Mouse (Mus musculus): ENCODE results near the gene Ism1.

Gene Ism1

DNA sequence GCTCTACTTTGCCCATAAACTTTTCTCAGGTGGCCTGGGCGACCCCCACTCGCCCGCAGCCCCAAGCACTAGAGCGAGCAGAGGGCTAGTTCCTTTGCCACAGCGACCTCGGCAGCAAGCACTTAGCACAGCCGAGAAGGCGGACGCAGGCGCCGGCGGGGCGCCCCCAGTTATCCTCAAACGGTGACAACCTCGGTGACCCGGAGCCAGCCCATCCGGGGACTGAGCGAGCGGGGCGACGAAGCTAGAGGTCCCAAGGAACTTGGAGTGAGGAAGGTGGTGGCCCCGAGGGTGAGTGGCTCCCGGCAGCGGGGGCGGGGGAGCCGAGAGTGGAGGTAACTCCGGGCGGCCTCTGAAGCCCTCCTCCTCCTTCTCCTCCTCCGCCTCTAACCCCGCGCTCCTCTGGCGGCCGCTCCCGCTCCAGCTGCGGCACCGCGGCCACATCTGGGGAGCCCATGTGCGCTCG is at the start of gene Ism1:
Gene Ism1 (plus strand): TSS at position 370 of the 466 bp plus-strand sequence.
- peak; percentile 60 to 75 for DNase-seq

DNA sequence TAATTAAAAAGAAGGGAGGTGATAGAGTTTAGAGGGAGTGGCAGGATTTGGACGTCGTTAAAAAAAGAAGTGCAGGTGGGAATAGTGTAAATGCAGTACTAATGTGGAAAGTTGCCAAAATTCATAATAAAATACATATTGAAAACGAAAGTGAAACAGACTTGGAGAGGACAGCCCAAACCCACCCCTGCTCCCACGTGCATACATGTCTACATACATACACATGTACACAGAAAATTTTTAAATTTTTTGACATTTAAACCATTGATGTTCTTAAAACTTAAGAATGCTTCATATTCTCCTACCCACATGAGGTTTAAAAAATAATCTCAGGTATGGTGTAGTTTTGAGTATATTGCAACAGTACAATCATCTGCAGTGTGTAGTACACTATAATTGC is 49.2 kb upstream of the Ism1 start:
- no peak for DNase-seq

DNA sequence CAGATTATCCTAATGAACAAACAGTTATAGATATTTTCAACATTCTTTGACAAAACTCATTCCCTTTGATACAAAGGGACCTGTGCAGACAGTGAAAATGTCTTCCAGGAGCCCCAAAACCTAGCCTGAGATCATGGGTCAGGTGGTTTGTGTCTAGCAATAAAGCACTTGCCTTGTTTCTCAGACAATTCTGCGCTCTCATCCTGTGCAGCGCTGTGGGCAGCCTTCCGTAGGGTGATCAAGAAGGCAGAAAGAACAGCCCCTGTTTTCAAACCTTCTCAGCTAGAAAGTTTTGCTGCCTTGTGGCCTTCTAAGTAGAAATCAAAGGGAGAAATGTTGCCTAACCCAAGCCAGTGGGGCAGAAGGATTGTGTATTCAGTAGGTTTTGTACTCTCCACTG is 48.3 kb upstream of the Ism1 start:
- peak; percentile 11 to 20 for DNase-seq

DNA sequence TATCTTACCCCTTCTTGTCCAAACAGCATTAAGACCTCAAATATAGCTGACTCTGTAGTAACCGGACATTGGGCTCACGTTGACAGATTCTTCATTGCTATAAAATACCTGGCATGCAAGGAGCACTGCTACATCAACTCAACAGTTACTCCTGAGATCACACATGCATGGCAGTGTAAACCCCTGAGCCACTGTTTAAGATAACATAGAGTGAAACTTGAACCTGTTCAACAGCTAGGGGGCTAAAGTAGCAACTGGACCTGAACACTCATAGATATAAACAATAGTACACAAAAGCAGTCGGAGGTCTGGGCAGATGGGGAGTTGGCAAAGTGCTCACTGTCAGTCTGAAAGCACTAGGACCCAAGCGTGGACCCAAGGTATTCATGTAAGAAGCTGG is 43.5 kb upstream of the Ism1 start:
- no peak for DNase-seq

DNA sequence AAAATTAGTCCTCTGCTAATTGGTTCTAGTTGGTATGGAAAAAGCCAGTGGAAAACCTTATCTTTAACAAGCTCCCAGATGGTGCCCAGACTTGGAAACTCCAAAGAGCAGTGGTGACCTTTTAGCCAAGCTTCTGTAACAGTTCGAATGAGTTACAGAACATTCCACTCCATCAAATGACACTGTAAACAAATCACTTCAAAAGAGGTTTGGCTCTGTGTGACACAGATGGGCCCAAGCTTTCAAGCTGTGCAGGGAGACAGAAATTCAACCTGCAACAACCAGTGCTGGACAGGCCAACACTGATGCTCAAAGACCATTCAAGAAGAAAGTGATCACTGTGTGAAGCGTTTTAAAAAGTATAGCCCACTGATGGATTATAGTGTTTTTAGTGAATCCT is 40.1 kb upstream of the Ism1 start:
- no peak for DNase-seq

DNA sequence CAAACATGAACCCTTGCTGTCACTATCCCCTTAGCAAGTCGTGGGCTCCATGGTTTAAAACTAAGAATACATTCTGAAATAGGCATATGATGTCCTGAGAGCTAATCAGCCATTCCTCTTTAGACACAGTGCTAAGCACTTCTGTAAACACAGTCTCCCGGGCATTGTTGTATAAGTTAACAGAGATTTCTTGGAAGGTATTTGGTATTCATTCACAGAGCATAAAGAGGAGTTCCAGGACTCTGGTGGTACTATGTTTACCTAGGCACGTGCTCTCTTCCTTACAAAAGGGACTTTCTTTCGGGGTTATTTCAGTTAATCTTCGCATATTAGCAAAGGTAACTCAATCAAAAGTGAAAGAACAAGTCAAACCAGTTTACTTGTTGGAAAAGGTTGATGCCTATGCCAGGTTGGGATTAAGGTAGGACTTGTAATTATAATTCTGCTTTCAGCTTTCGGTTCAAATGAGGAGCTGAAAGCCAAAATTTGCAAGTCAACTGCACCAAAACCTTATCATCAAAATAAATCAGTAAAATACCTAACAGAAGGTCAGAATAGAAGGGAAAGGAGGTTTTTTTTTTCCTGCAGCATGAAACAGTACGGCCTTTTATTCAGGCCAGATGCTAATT is 36.1 kb upstream of the Ism1 start:
- no peak for DNase-seq

DNA sequence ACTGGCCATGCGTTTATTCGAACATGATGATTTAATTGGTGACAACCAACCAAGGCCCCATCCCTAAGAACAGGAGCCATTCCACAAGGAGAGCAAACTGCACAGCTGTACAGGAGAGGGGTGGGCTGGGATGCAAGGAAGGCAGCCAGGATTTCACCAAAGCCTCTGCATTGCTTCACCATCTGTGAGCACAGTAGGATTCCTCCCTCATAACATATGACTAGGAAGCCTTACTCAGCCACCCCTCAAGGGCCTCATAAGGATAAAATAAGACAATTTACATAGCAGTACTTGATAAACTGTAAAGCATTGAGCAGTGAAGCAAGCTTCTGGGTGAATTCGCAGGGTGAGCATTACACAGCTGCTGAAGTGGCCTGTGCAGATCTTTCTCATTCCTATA is 28.5 kb upstream of the Ism1 start:
- DNase-seq = no peak

DNA sequence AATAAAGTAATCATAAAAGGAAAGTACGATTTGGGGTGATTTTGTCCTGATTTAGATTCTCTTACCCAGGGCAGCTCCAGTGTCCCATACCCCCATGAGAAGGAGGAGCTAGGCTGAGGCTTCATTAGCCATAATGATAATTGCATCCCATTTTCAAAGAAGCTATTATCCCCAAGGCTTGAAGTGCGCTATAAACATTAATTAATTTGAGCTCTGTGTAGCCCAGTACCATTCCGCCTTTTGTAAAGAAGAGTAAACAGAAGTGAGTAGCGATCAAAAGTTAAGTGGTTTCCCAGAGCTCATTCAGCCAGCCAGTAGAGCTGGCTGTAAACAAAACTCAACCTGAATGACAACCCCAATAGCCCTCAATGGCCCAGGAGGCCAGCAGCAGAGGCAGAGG is 21.2 kb upstream of the Ism1 start:
- no peak for DNase-seq

DNA sequence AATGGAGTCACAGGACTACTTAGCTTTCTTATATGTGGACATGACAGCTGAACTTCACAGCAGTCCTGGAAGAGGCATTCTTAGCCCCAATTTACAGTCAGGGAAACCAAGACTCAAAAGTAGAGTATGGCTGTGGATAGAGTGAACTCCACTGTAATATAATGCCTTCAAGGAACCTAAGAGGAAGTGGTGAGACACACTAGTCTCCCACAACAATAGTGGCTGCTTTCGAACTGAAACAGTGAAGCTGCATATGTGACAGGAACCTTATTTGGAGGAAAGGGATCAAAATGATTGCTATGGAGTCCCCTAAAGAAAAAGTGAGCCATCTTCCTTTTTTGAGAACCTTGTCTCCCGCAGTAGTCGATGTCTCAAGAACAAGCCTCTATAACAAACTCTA is 6.1 kb upstream of the Ism1 start:
- no peak for DNase-seq

DNA sequence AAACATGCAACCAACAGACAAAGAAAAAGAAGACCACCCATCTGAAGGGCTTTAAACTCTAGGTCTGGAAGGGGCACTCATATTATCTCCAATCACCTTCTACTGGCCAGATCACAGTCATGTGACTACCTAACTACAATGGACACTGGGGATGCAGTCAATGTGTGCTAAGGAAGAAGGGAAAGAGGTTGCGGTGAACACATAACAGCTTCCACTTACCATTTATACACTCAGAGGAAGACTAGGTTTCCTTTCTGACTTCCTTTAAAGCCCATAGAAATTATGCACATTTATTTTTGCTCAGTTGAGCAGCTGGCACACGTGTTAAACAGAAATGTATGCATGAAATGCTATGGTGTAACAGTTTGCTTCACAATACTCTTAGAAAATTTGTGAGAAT is 5.6 kb upstream of the Ism1 start:
- no peak for DNase-seq

DNA sequence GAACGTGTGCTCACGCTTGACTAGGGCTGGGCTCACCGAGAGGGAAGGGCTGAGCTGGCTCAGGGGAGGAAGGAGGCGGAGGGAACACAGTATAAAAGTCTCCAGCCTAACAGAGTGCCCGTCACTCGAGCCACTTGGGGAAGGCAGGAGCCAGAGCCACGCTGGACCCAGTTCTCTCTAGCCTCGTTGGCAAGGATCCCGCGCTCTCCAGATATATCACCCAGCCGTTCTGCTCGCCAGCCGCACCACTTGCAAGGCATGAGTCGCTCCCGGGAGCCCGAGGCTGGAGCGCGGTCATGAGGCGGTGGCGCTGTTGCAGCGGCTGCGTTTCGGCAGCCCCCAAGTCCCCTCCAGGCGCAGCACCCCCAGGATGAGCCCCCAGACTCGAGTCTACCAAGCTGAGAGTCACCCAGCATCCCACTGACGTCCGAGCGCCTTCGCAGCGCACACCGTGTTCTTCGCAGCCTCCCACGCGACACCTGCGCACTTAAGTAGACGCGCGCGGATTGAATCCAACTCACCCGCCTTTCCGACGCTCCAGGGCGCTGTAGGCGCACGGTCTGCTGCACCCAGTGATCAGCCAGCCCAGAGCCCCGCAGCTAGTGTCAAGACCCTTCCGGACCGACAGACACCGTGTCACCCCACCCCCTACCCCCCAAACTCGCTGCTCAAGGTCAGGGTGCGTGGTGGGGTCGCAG is 764 bp upstream of the Ism1 start:
- DNase-seq = peak; percentile 72 to 81

DNA sequence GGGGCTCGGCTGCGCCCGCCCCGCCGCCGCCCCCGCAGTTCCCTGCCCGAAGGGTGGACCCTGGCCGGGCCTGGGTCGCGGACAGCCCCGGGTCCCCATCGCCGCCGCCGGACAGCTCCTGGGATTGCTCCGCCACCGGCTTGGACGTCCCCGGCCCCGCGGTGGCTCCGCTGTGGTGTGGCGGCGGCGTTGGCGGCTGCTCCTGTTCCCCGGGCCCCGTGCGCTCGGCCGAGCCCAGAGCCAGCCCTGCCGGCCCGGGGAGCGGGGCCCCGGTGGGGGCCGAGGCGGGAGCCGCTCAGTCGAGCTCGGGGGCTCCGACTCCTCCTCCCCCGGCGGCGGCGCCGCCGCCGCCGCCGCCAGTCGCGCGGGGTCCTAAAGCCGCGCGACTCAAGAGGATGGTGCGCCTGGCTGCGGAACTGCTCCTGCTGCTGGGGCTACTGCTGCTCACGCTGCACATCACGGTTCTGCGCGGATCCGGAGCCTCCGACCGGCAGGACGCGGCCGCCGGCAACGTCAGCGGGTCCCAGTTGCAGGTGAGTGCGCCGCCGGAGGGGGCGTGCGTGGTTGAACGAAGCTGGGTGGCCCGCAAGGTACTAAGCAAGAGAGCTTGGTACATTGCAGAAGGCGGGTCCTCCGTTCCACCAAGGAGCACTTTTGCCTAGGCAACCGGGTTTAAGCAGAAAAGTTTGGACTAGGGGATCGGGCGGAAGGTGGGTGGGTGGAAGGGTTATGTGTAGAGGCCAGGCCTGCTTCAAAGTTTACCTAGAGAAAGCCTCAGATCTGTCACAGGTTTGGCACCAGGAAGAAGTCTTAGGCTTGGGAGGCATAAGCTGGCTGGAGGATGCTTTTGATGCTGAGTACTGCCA is 530 bp downstream of the Ism1 start:
- DNase-seq = peak; percentile 67 to 78

DNA sequence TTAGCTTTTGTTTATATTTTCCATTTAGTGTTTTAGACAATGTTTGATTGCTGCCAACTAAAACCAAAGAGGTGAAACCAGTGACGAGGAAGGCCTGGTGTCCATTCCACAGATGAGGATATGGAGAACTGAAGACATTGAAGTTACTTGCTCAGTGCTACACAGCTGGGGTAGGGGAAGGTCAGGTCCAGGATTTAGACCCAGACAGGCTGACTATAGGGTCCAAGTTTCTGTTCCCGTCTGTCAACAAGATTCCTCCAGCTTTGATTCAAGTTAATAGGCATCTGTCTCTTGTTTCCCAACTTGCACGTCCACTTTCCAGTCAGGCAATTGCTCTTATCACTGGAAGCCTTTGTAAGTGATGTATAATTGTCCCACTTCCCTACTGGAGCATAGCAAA is 4.6 kb downstream of the Ism1 start:
- no peak for DNase-seq

DNA sequence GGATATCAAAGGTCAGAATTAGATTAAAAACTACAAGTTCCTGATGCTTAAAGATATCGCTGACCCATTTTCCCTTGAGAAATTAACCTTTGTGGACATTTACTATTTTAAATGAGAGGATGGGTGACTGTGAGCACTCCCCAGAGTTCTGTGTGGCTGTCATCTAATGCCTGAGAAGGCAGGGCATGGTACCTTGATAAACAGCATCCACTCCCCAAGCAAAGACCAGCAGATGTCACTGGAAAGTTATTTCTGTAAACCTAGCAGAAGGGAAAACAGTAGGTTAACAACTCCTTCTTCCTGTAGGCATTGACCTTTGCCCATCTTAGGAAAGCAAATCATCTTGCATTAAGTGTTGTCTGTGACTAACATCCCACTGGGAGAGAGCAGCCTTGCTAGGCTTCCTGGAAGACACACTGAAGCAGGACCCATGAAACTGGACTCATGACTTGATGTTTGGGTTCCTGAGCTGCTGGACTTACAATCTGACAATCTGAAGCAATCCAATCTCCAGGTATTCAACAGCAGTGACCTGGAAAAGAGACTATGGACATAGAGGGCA is 11.5 kb downstream of the Ism1 start:
- DNase-seq = no peak

DNA sequence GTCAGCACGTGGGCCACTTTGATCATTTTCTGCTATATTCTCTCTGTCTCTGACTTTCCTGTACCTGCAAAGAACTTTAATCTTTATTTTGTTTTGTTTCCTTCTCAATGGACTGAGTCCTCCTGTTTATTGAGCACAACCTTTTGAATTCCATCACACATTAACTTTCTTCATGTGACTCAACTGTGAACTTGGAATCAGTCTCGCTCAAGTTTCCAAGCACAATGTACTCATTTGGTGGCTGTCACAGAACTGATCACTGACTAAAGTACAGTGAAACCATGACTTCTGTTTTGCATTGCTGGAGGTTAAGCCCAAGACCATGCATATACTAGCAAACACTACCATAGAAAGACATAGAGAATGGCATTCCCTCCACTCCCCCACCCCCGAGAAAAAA is 15.5 kb downstream of the Ism1 start:
- DNase-seq = no peak

DNA sequence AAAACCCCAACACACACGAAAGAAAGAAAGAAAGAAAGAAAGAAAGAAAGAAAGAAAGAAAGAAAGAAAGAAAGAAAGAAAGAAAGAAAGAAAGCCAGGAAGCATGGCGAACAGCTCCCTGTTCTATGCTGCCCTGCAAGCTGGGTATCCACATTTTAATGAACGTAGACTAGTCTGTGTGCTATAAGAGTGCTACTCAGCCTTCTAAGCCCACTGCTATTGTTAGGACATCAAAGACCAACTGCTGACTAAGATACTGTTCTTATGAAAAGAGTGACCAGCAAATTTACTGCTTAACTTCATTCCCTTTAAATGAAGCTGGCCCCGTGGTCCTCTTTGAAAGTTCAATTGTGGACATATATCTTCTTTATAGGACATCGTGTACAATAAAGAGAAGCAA is 16.7 kb downstream of the Ism1 start:
- DNase-seq = no peak

DNA sequence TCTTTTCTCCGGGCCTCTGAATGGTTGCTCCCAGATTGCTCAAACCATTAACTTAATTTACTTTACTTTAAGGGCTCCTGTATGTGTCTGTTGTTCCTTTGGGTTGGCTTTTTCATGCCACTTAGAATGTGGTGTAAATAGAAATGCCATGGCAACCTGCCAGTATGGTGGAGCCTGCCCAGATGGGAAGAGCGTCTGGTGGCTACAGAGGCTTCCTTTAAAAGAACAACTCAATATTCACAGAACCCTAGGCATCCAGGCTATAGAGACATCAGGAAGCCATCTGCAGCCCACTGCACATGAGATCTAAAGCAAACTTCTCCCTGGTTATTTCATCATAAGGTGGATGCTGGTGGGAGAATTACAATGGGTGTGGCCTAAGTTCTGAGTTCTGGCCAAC is 18.6 kb downstream of the Ism1 start:
- DNase-seq = no peak

DNA sequence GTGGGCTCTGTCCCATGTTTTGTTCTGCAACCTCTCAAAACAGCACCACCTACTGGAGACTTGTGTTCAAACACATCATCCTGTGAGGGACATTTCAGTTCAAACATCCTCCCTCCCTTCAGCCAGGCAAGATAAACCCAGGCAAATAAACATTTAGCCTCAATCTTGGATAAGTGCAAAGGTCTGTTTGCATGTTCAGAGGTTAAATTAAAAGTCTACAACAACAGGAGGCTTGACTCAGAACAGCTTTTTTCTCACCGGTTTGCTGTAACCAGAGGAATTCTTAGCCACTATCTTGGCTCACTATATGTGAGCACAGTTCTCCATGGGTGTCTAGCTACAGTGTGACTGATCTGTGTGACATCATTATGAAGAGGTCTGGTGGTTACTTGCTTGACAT is 22.6 kb downstream of the Ism1 start:
- no peak for DNase-seq

DNA sequence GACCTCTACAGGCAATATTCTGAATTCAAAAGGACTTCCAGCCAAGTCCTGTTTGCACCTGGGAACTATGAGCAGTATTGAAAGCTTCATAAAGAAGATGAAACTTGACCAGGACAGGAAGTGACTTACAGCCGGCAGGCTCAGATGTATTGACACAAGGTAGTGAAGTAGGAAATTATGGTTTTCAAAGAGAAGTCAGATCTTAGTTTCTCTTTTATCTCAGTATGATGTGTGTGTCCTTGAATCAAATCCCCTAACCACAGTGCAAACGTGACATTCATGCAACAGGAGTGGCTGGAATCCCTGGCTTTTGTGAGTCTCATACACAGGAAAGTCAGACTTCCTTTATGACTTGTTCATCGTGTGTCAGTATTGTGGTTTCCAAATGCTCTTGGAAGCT is 27.0 kb downstream of the Ism1 start:
- no peak for DNase-seq

DNA sequence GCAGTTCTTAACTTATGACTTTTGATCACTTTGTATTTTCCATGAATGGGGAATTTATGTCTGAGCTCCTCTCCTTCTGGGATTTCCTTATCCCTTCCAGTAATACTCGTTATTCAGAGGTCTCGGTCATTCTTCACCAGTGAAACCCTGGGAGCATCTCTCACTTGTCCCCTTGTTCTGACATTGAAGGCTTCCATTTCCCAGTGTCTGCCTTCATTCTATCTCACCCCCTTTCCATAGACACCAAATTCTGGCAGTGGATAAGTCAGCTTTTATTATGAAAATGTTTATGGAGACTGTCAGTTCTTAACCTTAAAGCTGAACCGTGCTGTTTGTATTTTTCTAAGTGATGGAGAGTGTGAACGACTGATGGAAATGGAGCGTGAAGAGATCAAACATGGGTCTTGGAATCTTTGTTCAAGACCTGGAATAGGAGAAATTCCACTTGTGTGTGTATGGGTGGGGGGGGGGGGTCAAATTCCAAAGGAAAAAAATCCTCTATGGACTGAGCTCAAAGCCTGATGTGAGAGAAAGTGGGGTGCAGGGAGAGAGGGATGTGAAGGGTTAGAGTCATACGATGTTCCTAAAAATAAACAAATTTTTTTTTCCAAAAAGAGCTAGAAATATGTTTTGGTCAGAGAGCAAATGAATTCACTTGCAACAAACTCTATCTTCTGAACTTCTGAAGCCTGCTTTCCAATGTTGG is 30.4 kb downstream of the Ism1 start:
- no peak for DNase-seq

DNA sequence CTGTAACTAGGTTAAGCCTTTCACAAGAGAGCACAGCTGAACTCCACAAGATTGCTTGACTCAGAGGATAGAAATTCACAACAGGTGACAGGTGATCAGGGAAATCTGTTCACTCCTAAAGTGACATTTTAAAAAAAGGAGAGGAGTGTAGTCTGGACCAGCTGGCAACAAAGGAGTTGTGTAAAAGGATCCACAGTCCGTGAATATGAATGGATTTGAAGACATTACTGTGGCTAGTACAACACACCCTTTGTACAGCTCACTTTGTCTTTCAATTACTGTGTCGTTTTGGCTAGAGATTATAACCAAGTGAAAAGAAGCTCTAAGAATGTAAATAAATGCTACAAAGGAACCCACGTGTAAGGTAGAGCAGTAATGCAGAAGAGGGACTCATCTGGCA is 33.7 kb downstream of the Ism1 start:
- DNase-seq = no peak

DNA sequence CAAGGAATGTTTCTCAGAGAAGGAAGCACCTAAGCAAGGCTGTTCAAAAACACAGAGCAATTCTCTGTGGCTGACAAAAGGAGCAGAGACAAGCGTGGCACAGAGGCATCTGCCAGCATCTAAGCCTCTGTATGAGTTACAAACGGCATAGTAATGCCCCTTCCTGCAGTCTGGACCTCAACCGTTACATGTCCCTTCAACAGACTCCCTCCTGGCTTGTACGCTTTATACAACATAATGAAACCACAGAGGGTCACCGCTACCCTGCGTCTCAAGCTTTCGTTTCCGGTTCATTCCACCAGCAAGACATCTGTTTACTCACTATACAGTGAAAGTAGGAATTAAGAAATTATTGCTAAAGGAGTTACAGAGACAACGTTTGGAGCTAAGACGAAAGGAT is 34.1 kb downstream of the Ism1 start:
- DNase-seq = no peak

DNA sequence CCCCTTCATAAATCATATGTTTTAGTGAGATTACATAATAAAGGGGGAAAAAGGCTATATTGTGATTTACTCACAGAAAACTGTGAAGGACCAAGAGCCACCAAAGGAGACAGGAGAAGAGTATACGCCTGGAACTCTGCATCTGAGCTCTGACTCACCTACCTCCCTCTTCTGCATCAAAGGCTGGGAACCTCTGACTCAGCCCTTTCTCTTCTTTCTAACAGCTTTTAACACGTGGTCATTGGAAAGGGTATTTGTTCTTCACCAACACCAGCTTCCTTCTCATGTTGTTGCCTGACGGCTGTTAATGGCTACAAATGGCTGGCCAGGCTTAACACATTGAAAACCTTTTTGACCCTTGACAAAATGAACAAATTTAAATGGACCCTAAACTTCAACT is 36.2 kb downstream of the Ism1 start:
- no peak for DNase-seq

All from kidney, postnatal 4 days (tissue).